Mouse (Mus musculus) hindbrain, embryonic 14.5 days (tissue): ENCODE measurements around the gene Trim34a. TPM values are rescaled to one million over a fixed set of nuclear protein-coding genes. Genes with fewer than 3 reads are reported as not detected.
"Not testable (repeated sequence)": the region's sequence is repeated elsewhere in the genome, so short reads cannot be mapped to it uniquely, and the experiment has no call there.

Experiments
- ATAC-seq: fragments of 200-750 bp; cut with Nextera tagmentation; 2 replicates; pipeline ENCODE4 v1.8.0; 2017; ENCODE audit warnings: moderate number of reproducible peaks, mild to moderate bottlenecking, moderate TSS enrichment, moderate library complexity; ENCODE audit not compliant: low FRiP score
- DNase-seq: peaks from one replicate; pipeline ENCODE4 v3.0.0-alpha.2; 2015; ENCODE audit warnings: low spot score
- H3K27ac ChIP-seq: fragments of 300-500 bp; sonication (generic); 2 replicates; pipeline ENCODE4 v1.5.1; 2014; ENCODE audit warnings: mild to moderate bottlenecking, moderate library complexity
- H3K27me3 ChIP-seq: fragments of 300-500 bp; sonication (generic); 2 replicates; pipeline ENCODE4 v1.6.1; 2014; ENCODE audit warnings: mild to moderate bottlenecking, low read length, mixed read lengths; ENCODE audit not compliant: control insufficient read depth, insufficient read depth
- H3K36me3 ChIP-seq: fragments of 300-500 bp; sonication (generic); replicated peaks from 2 replicates; pipeline ENCODE4 v1.6.1; 2014; ENCODE audit not compliant: control insufficient read depth, insufficient read depth
- H3K4me1 ChIP-seq: fragments of 300-500 bp; sonication (generic); replicated peaks from 2 replicates; pipeline ENCODE4 v1.6.1; 2014; ENCODE audit warnings: antibody characterized with exemption, low read length, mixed read lengths; ENCODE audit not compliant: control insufficient read depth, insufficient read depth
- H3K4me2 ChIP-seq: fragments of 300-500 bp; sonication (generic); replicated peaks from 2 replicates; pipeline ENCODE4 v1.6.1; 2014; ENCODE audit warnings: mild to moderate bottlenecking, moderate library complexity
- H3K4me3 ChIP-seq: fragments of 300-500 bp; sonication (generic); replicated peaks from 2 replicates; pipeline ENCODE4 v1.5.1; 2014; ENCODE audit warnings: mild to moderate bottlenecking, low read length
- H3K9ac ChIP-seq: fragments of 300-500 bp; sonication (generic); 2 replicates; pipeline ENCODE4 v1.6.1; 2014
- H3K9me3 ChIP-seq: fragments of 300-500 bp; sonication (generic); 2 replicates; pipeline ENCODE4 v1.6.1; 2016; ENCODE audit warnings: low read length; ENCODE audit not compliant: control insufficient read depth
- WGBS: fragments of 180-500 bp; shearing (Covaris S2); extraction: QIAGEN DNeasy Blood & Tissue Kit; methylation state at CpG from one replicate; pipeline ENCODE4 v1.1.7; 2014; 5-methylcytosine and 5-hydroxymethylcytosine counted together
- polyA plus RNA-seq: library from polyadenylated mRNA; unstranded; fragments of >200 nt; fragmentation: Nextera tagmentation; extraction: Ambion mirVana; gene quantifications from 2 replicates; pipeline ENCODE4 v1.2.1, GENCODE M21; 2014

Trim34a gene
- polyA plus RNA-seq, 1 experiment from 2014 or later = 1.3 TPM

- Histone ChIP-seq H3K9ac (no peak overlapping the region), H3K36me3 (no peaks in the 10 kb centered on the region), H3K4me1 (no peaks in the 10 kb centered on the region), H3K27ac (no peak overlapping the region), H3K27me3 (no peaks in the 10 kb centered on the region), H3K4me2 (no peak overlapping the region), H3K4me3 (no peak overlapping the region), H3K9me3 (no peaks in the 10 kb centered on the region)
- ATAC-seq (no peak), DNase-seq (no peak)
- WGBS = 50% methylated on average over 1 of the region's 1 CpGs
Measured at GRCm38 (mm10) chr7:104243616-104244015, 641 bp upstream of the Trim34a start.

GRCm38 (mm10) chr7:104260380-104260779, 16.1 kb downstream of the Trim34a start:
- not testable (repeated sequence) for H3K27me3 ChIP-seq, ATAC-seq, H3K9ac ChIP-seq

GRCm38 (mm10) chr7:104265335-104265734, 21.1 kb downstream of the Trim34a start:
- H3K36me3 ChIP-seq, H3K9ac ChIP-seq, H3K4me2 ChIP-seq, H3K9me3 ChIP-seq, ATAC-seq, H3K27ac ChIP-seq, H3K4me1 ChIP-seq, DNase-seq, H3K4me3 ChIP-seq, H3K27me3 ChIP-seq: not testable (repeated sequence)
- WGBS = 61% methylated on average over 2 of the region's 5 CpGs

More at GRCm38 (mm10) chr7:104260380-104260779, 16.1 kb downstream of the Trim34a start:
- 89% methylated on average over 4 of the region's 4 CpGs for WGBS
- H3K9me3 ChIP-seq, H3K4me3 ChIP-seq, H3K36me3 ChIP-seq, H3K4me1 ChIP-seq, H3K27ac ChIP-seq, DNase-seq, H3K4me2 ChIP-seq: not testable (repeated sequence)

GRCm38 (mm10) chr7:104279361-104279760, 35.1 kb downstream of the Trim34a start:
- not testable (repeated sequence) for DNase-seq, H3K4me2 ChIP-seq, H3K9ac ChIP-seq, H3K36me3 ChIP-seq, H3K4me1 ChIP-seq, H3K27ac ChIP-seq, H3K4me3 ChIP-seq, H3K27me3 ChIP-seq, ATAC-seq, H3K9me3 ChIP-seq
- 91% methylated on average over 3 of the region's 3 CpGs for WGBS

GRCm38 (mm10) chr7:104287576-104288443, 43.6 kb downstream of the Trim34a start, which contains the start of gene Trim5:
Gene Trim5, minus strand, starts transcription at chr7:104288094.
- H3K36me3 ChIP-seq, H3K9ac ChIP-seq, H3K4me1 ChIP-seq, H3K4me3 ChIP-seq, H3K9me3 ChIP-seq, ATAC-seq, H3K27ac ChIP-seq, H3K4me2 ChIP-seq, DNase-seq, H3K27me3 ChIP-seq: not testable (repeated sequence)
- WGBS = 40% methylated on average over 14 of the region's 14 CpGs

- WGBS = 97% methylated on average over 1 of the region's 1 CpGs
- no peaks in the 10 kb centered on the region for H3K36me3 ChIP-seq
Measured at GRCm38 (mm10) chr7:104290641-104291040, 46.4 kb downstream of the Trim34a start.

GRCm38 (mm10) chr7:104291638-104292400, 47.6 kb downstream of the Trim34a start:
- no peak for ATAC-seq

More at GRCm38 (mm10) chr7:104290641-104291040, 46.4 kb downstream of the Trim34a start:
- no peak overlapping the region for H3K4me3 ChIP-seq
- H3K9ac ChIP-seq = no peak overlapping the region
- H3K4me2 ChIP-seq = no peak overlapping the region
- no peak for DNase-seq
- H3K9me3 ChIP-seq = no peaks in the 10 kb centered on the region
- ATAC-seq = no peak
- H3K27ac ChIP-seq = no peak overlapping the region
- no peaks in the 10 kb centered on the region for H3K27me3 ChIP-seq
- H3K4me1 ChIP-seq = no peaks in the 10 kb centered on the region

More at GRCm38 (mm10) chr7:104291638-104292400, 47.6 kb downstream of the Trim34a start:
- Histone ChIP-seq H3K4me3 (no peak overlapping the region), H3K36me3 (no peaks in the 10 kb centered on the region), H3K27ac (no peak overlapping the region), H3K4me1 (no peaks in the 10 kb centered on the region), H3K4me2 (no peak overlapping the region), H3K27me3 (no peaks in the 10 kb centered on the region), H3K9me3 (no peaks in the 10 kb centered on the region), H3K9ac (no peak overlapping the region)
- no peak for DNase-seq
- WGBS = 90% methylated on average over 5 of the region's 5 CpGs
